Mouse (Mus musculus) gastrocnemius, postnatal 4 days (tissue): ENCODE data around the gene Kbtbd12. TPM values are rescaled to one million over a fixed set of nuclear protein-coding genes. Genes with fewer than 3 reads are reported as not detected.

Experiments used
- DNase-seq, 2 experiments: peaks; one replicate each; pipeline ENCODE4 v3.0.0; 2021 to 2022; ENCODE audit warnings: low spot score in 2 of 2, mixed read lengths in 2 of 2
- long read RNA-seq, 2 experiments: library from polyadenylated mRNA; stranded (forward); transcript quantifications; one replicate each; pipeline ENCODE4 v2.0.0; 2021
- total RNA-seq, 2 experiments: library from RNA; stranded (reverse); gene quantifications; 2 replicates each; pipeline ENCODE4 v1.2.3; 2021

The Kbtbd12 gene
- 10 to 100 TPM; 28.1 to 29.6 TPM for total RNA-seq
- long read RNA-seq, experiment 1, full-length matches to known transcripts: 5 of 20 reads
- long read RNA-seq, experiment 1, partial matches to known transcripts: 6 of 20 reads
- long read RNA-seq, experiment 1, other reads (novel, unspliced or antisense): 9 of 20 reads
- long read RNA-seq, experiment 2, full-length matches to known transcripts: 13 of 29 reads
- long read RNA-seq, experiment 2, partial matches to known transcripts: 6 of 29 reads
- long read RNA-seq, experiment 2, other reads (novel, unspliced or antisense): 10 of 29 reads

DNA sequence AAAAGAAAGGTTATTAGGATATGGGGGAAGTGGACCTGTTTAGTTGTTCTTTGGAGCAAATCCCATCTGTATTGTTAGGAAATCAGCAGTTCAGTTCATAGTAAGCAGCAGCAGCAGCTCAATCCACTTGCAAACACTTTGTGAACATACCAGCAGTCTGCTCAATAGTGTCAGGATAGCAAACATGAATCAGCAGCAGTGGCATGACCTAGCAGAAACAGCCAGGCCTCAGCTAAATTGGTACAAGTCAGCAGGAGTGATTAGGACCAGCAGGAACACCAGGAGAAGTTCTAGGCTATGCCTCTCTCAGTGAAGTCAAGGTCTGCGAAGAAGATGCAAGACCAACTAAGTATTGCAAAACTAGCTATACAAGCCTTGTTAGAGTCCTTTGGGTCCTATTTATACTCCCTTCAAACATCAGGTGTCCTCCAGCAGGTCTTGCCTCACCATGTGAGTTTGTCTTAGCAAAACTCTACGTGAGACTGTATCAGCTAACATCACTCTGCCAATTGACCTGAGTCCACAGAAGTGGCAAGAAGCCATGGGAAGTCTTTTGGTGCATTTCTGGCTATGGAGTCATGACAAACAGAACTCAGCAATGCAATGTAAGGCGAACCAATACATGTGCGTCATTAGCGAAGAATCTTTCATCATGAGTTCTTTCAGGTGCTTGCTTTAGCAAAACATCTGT, at the start of gene Kbtbd12:
Kbtbd12 (minus strand) TSS at position 340 of the 691 bp plus-strand sequence.
- no peak for DNase-seq

DNA sequence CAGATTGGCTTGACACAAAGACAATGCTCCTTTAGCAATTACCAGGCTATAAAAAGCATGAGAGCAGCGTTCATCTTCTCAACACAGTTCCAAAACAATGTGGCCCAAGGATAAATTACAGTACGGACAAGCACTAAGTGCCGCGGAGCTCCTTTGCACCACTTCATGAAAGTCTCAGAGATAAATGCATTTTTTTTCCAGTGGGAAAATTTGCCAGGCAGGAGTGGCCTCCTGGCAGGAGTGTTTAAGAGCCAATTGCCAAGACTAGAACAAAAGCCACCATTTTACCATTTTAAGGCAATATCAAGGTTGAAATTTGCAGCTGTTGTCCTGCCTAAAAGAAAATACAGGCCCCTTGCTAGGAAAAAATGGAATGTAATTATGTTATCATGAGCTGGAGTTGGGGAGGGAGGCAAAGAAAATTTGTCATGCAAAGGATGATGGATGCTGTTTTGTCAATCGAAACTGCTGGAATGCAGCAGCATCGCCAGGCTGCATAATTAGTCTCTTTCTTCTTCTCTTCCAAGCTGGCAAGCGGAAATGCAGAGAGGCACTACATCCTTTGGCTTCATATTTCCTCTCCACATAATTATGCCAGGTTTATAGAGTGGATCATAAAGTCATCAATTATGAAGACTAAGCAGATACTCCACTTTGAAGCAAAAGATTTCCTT, 45.8 kb upstream of the Kbtbd12 start:
- DNase-seq: no peak

GRCm38 (mm10) chr6:88681026-88681425, 43.3 kb upstream of the Kbtbd12 start:
- DNase-seq: no peak

DNA sequence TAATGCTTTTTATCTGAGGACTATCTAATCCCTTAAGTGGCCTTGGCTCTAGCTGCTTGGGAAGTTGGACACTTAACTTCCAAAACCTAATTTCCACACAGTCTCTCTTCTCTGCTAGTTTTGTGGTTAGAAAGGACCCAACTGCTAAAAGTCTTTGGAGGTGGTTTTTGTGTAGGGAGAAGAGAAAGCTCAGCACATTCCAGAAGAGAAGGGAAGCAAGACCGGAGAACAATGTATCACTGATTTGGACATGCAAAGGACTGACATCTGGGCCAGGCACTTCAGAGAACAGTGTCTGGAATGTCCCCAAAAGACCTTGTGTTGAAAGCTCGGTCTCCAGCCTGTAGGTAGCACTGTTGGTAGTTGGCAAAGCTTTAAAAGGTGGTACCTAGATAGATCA, 40.0 kb upstream of the Kbtbd12 start:
- no peak for DNase-seq

DNA sequence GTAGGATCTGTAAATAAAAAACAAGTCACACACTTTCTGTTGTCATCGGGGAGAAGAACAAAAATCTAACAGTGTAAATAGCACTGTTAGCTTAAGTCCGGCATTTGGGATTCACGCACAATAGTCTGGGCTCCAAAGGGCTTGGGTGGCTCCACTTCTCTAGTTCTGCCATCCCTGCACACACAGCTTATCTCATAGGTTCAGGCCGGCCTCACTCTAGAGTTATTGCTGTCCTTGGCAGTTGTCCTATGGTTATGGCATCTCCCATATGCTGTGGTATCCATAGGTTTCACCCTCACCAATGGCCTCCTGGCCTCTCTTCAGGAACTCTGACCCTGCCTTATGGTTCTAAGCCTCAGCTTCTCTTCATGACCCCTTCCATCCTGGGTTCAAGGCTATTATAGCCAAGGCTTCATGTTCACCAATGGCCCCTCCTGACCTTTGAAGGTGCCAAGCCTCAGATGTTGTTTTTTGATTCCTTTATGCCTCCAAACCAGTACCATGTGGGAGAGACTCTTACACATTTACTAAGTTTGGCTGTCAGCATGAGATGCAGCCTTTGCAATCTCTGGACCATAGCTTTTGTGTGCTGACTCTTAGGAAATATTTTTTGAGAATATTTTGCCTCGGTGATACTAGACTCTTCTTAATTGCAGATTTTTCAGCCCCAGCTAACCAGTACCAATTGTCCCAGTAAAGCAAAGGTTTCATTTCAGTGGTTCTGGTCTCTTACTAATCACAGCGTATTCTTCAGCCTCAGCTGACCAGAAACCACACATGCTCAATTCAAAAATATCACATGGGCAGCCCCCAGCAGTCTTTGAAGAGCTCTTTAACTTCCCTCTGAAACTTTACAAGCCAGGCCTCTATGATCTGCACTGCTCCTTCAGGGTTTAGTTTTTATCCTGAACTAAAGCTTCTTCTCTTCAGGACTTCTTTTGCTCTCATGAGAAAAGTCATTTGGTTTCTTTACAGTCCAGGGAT, 39.3 kb upstream of the Kbtbd12 start:
- no peak for DNase-seq

- no peak for DNase-seq
These were observed 38.1 kb upstream of the Kbtbd12 start for GRCm38 (mm10) chr6:88675815-88676214.

DNA sequence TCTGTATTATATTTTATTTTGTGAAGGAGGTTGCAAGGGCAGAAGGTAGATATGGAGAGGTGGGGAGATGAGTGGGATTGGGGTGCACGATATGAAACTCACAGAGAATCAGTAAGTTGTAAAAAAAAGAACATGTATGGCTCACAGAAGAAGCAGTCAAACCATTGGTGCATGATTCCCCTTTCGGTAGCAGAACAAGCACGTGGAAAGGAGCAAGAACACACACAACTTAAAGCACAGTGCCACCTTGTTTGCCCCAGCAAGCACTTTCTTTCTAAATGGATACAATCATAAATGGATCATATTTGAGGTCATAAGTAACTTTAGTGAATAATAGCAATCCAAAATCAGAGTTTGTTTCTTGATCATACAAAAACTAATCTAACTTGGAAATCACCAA, 24.5 kb upstream of the Kbtbd12 start:
- no peak for DNase-seq

DNA sequence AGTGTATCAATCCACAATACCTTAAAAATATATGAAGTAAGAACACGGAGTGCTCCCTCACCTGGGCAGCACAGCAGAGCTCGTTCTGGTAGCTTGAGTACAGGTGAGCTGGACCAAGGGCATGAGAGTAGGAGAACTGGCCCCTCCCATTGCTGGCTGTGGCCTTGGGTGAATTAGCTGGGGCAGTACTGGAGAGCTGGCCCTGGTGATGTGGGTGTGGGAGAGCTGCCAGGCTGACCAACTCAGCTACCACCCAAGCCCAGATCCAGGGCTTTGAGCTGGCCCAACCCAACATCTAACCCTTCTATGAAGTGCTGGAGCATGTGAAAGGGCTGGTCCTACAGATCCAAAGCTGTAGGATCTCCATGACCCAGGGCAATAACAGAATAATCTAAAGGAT, 23.9 kb upstream of the Kbtbd12 start:
- DNase-seq: no peak

DNA sequence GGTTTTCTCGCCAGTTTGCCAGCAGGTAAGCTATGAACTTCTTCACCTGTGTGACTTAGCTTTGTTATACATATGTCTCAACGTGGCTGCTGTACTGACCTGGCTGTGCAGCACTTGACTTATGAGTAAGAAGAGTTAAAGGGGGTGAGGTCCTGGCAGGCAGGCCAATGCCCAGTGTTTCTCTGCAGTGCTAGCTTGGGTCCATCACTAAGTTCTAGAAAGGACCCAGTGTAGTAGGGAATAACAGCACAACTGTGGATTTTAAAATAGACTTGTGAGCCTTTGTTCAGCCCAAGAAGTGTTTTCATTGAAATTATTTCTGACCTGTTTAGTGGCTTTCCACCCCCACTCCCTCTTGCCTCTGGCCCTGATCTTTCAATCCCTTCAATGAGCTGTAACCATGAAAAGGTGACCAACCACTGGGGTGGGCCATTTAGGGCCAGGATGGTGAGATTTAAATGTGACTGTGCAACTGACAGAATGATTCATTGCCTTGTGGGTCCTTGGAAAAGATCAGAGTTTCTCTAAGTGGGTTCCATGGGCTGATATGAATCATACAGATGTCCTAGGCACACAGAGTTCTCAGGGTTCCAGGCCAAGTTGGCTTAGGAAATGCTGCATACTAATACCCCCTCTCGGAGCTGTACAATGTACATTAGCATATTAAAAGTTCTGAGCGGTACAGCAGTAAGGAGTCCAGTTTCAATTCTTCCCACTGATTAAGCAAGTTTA, 10.0 kb upstream of the Kbtbd12 start:
- no peak for DNase-seq

GRCm38 (mm10) chr6:88644786-88645185, 7.0 kb upstream of the Kbtbd12 start:
- DNase-seq: no peak

DNA sequence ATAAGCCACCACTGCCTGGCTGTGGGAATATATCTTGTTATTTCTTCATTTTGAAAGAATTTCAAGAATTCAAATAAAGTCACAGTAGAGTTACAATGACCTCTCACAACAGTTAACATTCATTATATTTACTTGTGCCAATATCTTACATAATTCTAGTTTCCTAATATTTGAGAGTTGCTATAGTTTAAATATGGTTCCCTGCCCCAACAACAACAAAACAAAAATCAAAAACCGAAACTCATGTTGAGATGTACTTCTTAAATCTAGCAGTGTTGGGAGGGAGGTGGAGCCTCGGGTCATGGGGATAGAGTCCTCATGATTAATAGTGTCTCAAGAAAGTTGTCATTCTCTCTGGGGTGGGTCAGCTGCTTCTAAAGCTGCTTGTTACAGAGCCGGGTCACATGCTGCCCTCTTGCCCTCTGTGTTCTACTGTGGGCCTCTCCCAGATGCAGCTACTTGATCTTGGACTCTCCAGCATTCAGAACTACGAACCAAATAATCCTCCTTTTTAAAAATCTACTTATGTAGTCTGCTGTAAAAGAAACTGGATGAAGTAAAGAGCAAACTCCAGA, 3.7 kb upstream of the Kbtbd12 start:
- no peak for DNase-seq

GRCm38 (mm10) chr6:88640331-88640730, 2.6 kb upstream of the Kbtbd12 start:
- DNase-seq: no peak

DNA sequence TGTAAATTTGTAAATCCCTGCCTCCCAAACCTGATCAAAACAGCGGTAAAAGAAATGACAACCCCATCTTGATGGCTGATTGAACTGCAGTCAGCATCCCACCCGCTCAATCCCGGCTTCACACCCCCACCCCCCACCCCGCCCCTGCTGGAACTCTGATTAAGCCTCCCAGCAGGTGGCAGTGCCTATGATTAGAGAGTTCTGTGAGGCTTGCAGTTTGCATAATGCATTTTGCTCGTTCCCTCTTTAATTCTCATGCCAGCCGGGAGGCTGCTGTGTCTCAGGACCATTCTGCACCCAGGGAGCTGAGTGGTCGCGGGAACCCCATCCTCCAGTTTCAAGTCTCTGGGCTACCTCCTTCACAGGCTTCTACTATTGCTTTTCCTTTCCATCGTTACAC, 2.2 kb upstream of the Kbtbd12 start:
- DNase-seq: no peak

GRCm38 (mm10) chr6:88639372-88639920, 1.7 kb upstream of the Kbtbd12 start:
- no peak for DNase-seq

- DNase-seq: no peak
These were observed 1.2 kb upstream of the Kbtbd12 start for GRCm38 (mm10) chr6:88638917-88639316.

GRCm38 (mm10) chr6:88635881-88636754, 1.6 kb downstream of the Kbtbd12 start:
- DNase-seq: no peak

DNA sequence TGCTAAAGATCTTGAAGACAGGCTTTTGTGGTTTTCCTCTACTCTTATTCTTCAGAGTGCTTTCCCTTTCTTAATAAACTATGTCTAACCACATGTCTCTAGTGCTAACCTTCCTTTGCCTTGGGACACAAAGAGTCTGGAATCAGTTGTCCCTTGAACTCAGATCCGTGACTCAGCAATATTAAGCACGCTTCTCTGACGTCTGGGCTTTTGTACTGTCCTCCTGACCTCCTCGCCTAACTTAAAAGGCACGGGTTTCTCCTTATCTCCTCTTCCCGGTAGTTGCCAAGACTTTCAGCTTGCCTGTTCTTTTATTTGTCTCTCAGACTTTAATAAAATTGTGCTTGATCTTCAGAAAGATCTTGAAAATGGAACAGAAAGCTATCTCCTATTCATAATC, 6.5 kb downstream of the Kbtbd12 start:
- no peak for DNase-seq

GRCm38 (mm10) chr6:88630560-88630959, 7.2 kb downstream of the Kbtbd12 start:
- DNase-seq: no peak

DNA sequence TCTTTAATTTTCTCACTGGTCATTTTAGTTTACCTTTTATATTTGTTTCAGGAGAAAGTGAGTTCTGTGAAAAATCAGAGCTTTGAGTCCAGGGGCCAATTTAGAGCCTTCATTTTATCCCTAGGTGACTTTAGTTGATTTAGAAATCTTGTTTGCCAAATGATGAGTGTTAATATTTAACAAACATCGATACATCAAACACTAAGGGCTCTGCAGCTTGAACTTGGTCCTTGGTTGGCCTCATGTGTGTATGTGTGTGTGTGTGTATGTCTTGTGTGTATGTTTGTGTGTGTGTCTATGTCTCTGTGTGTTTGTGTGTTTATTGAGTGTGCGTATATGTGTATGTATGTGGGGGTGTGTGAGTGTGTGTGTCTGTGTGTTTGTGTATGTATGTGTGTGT, 7.9 kb downstream of the Kbtbd12 start:
- DNase-seq: no peak
